Mouse (Mus musculus): ENCODE measurements around the gene Cbx3. TPM values are rescaled to one million over a fixed set of nuclear protein-coding genes. Genes with fewer than 3 reads are reported as not detected.
"Not testable (repeated sequence)": the region's sequence is repeated elsewhere in the genome, so short reads cannot be mapped to it uniquely, and the experiment has no call there.

Gene Cbx3
- total RNA-seq, 1 experiment from 2014 or later, result 503 TPM

- ATAC-seq (replicated peaks; ENCODE audit: low read depth, poor library complexity, severe bottlenecking), result peak; percentile 30
These were observed 1.1 kb upstream of the Cbx3 start for GRCm38 (mm10) chr6:51468891-51469561.

GRCm38 (mm10) chr6:51469715-51470310 lies 347 bp upstream of the Cbx3 start, which contains the start of gene Hnrnpa2b1:
Gene Hnrnpa2b1, minus strand, starts transcription at chr6:51469894.
- ATAC-seq (replicated peaks; ENCODE audit: low read depth, poor library complexity, severe bottlenecking), result peak; percentile 76

GRCm38 (mm10) chr6:51471179-51471505 lies 982 bp downstream of the Cbx3 start:
- ATAC-seq (replicated peaks; ENCODE audit: low read depth, poor library complexity, severe bottlenecking), result no peak

- no peak for ATAC-seq (replicated peaks; ENCODE audit: low read depth, poor library complexity, severe bottlenecking)
These were observed 1.6 kb downstream of the Cbx3 start for GRCm38 (mm10) chr6:51471782-51472181.

- ATAC-seq (replicated peaks; ENCODE audit: low read depth, poor library complexity, severe bottlenecking), result no peak
These were observed 2.1 kb downstream of the Cbx3 start for GRCm38 (mm10) chr6:51472213-51472612.

- ATAC-seq (replicated peaks; ENCODE audit: low read depth, poor library complexity, severe bottlenecking), result peak; percentile 77
These were observed 9.1 kb downstream of the Cbx3 start for GRCm38 (mm10) chr6:51479136-51479731.

- ATAC-seq (replicated peaks; ENCODE audit: low read depth, poor library complexity, severe bottlenecking), result no peak
These were observed 11.4 kb downstream of the Cbx3 start for GRCm38 (mm10) chr6:51481548-51481947.

GRCm38 (mm10) chr6:51483861-51484260 lies 13.7 kb downstream of the Cbx3 start:
- ATAC-seq (replicated peaks; ENCODE audit: low read depth, poor library complexity, severe bottlenecking), result no peak

GRCm38 (mm10) chr6:51484556-51484955 lies 14.4 kb downstream of the Cbx3 start:
- not testable (repeated sequence) for ATAC-seq (replicated peaks; ENCODE audit: low read depth, poor library complexity, severe bottlenecking)

- 0 out of 2 replicates have a peak, but pooled peaks have one; percentile 39 for ATAC-seq (replicated peaks; ENCODE audit: low read depth, poor library complexity, severe bottlenecking)
These were observed 15.5 kb downstream of the Cbx3 start for GRCm38 (mm10) chr6:51485646-51486045.

- ATAC-seq (replicated peaks; ENCODE audit: low read depth, poor library complexity, severe bottlenecking), result no peak
These were observed 16.0 kb downstream of the Cbx3 start for GRCm38 (mm10) chr6:51486076-51486710.

GRCm38 (mm10) chr6:51486731-51487130 lies 16.6 kb downstream of the Cbx3 start:
- no peak for ATAC-seq (replicated peaks; ENCODE audit: low read depth, poor library complexity, severe bottlenecking)

GRCm38 (mm10) chr6:51489787-51490186 lies 19.6 kb downstream of the Cbx3 start:
- ATAC-seq (replicated peaks; ENCODE audit: low read depth, poor library complexity, severe bottlenecking), result no peak

GRCm38 (mm10) chr6:51497321-51498111 lies 27.4 kb downstream of the Cbx3 start:
- ATAC-seq (replicated peaks; ENCODE audit: low read depth, poor library complexity, severe bottlenecking), result no peak

- no peak for ATAC-seq (replicated peaks; ENCODE audit: low read depth, poor library complexity, severe bottlenecking)
These were observed 35.5 kb downstream of the Cbx3 start for GRCm38 (mm10) chr6:51505671-51506070.

GRCm38 (mm10) chr6:51507556-51507955 lies 37.4 kb downstream of the Cbx3 start:
- ATAC-seq (replicated peaks; ENCODE audit: low read depth, poor library complexity, severe bottlenecking), result no peak

- ATAC-seq (replicated peaks; ENCODE audit: low read depth, poor library complexity, severe bottlenecking), result peak; percentile 93
These were observed 38.8 kb downstream of the Cbx3 start for GRCm38 (mm10) chr6:51508750-51509648.

- peak; percentile 79 for ATAC-seq (replicated peaks; ENCODE audit: low read depth, poor library complexity, severe bottlenecking)
These were observed 39.9 kb downstream of the Cbx3 start for GRCm38 (mm10) chr6:51510094-51510493.

- ATAC-seq (replicated peaks; ENCODE audit: low read depth, poor library complexity, severe bottlenecking), result no peak
These were observed 40.8 kb downstream of the Cbx3 start for GRCm38 (mm10) chr6:51510946-51511345.
